Mouse (Mus musculus) urinary bladder, postnatal 25 days (tissue): ENCODE data around the gene Prickle2.

Source experiments
- DNase-seq: peaks from one replicate; pipeline ENCODE4 v3.0.0; 2022; ENCODE audit warnings: low spot score

Gene Prickle2

DNA sequence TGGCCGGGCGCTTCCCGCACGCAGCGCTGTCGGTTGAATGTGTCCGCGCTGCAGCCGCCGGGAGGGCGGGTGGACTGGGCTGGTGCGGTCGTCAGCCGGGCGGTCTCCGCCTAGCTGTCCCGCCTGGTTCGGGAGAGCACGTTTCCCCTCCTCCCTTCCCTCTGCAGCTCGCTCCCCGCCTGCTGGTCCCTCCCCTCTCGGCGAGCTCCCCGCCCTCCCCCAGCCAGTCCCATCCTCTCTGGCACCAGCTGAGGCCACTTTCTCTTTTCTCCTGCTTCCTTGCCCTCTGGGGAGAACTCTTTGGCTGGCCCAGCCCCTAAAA is at the start of gene Prickle2:
Gene Prickle2 (minus strand): TSS at position 11 of the 322 bp plus-strand sequence.
- DNase-seq = peak; percentile 33

GRCm38 (mm10) chr6:92752737-92753136 is 46.8 kb upstream of the Prickle2 start:
- DNase-seq = no peak

GRCm38 (mm10) chr6:92749420-92749819 is 43.5 kb upstream of the Prickle2 start:
- no peak for DNase-seq

- peak; percentile 29 for DNase-seq
These were observed 37.6 kb upstream of the Prickle2 start for GRCm38 (mm10) chr6:92743605-92744004.

DNA sequence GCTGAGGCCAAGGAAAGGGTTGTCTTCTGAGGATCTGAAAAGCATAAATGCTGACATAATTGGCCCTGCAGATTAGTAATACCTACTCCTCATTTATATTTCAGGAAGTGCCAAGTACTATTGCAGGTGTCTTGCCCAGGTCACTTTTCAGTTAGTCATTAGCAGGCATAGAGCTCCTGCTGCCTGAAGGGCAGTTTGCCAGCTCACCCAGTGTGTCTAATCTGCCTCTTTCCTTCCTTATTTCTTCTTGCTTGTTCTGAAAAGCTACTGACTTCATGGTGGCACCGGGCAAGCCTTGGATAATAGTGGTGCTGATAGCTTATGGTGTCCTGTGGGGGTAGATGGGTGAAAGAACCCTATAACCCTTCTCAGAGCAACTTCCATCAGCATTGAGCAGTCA is 31.2 kb upstream of the Prickle2 start:
- no peak for DNase-seq

- no peak for DNase-seq
These were observed 27.7 kb upstream of the Prickle2 start for GRCm38 (mm10) chr6:92733651-92734050.

GRCm38 (mm10) chr6:92728514-92728913 is 22.6 kb upstream of the Prickle2 start:
- DNase-seq = no peak

- peak; percentile 85 for DNase-seq
These were observed 22.1 kb upstream of the Prickle2 start for GRCm38 (mm10) chr6:92728084-92728483.

GRCm38 (mm10) chr6:92727351-92727986 is 21.5 kb upstream of the Prickle2 start:
- DNase-seq = no peak

DNA sequence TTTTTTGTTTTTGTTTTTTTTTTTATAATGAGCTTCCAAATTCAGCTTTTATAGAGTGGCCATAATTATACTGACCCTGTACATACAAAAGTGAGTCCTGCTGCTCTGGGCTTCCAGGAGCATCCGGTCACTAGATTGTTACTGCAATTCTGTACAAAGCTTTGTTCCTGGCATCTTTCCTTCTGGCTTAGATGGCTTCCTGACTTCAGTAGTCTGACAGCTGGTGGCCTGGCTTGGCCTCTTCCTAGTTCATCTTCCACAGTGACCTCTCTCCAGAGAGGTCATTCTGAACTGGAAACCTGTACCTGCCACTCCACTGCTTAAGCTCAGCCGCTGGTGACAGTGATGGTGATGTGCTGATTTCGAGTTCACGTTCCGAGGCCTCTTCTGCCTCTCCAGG is 20.2 kb upstream of the Prickle2 start:
- no peak for DNase-seq

DNA sequence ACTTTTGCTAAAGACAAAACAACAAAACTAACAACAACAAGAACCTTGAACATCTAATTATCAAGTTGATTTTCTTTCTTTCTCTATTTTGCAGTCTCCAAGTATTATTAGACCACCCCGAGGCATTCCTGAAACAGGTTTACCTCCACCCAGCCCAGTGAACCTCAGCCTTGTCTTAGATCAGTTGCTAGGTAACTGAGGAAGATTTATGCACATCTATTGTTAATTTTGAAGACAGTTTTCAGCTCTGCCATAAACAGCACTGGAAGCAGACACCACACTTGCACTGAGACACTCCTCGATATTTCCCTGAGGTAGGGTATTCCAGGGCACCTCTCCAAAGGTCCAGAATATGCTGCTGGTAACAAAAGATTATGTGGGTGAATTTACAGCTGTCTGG is 18.4 kb upstream of the Prickle2 start:
- DNase-seq = no peak

DNA sequence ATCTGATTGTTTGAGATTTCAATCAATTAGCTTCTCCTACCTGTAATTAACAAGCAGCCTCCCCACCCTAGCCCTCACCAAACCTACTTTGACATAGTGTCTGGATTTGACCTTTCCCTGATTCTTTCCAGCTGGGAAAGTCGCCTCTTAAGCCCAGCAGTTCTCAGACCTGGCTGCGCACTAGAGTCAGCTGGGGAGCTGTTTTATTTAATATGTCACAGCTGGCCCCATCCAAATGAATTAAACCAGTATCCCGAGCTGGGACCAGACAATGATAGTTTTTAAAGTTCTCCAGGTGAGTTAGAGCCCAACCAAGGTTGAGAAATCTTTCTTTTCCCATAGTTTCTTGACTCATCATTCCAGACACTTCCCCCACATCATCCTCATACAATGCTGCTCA is 9.9 kb upstream of the Prickle2 start:
- no peak for DNase-seq

- DNase-seq = no peak
These were observed 8.8 kb upstream of the Prickle2 start for GRCm38 (mm10) chr6:92714748-92715147.

- no peak for DNase-seq
These were observed 2.2 kb upstream of the Prickle2 start for GRCm38 (mm10) chr6:92708137-92708536.

DNA sequence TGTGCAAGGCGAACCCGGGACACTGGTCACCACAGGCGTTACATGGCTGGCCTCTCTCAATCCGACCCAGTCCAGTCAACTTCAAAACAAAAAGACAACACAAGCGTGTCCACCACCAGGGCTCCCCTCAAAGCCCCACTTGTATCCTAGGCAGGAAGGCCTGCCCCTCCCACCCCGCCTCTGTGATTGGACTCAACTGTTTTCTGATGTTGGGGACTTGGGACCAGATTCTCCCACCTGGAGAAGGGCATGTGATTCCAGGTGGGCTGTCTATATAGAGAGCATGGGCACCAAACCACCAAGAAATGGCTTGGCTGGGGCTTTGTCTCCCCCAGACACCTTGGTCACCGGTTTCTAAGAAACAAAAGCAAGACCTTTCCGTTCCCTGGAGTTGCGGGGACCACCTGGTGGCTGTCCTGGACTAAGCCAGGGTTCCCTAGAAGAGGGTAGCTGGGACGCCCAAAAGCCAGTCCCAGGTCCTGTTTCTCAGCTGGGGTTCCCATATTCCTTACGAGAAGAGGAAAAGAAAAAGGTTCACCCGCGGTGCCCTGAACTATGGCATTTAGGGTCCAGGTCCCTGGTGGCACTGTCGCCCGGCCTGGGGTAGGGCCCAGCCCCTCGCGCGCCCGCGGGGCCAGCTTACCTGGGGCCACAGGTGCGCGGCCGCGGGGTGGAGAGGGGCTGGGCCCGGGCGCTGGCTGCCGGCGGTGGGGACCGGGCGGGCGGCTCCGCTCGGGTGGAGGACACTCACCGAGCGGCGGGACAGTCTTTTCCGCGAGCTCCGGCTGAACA is 406 bp downstream of the Prickle2 start:
- no peak for DNase-seq

DNA sequence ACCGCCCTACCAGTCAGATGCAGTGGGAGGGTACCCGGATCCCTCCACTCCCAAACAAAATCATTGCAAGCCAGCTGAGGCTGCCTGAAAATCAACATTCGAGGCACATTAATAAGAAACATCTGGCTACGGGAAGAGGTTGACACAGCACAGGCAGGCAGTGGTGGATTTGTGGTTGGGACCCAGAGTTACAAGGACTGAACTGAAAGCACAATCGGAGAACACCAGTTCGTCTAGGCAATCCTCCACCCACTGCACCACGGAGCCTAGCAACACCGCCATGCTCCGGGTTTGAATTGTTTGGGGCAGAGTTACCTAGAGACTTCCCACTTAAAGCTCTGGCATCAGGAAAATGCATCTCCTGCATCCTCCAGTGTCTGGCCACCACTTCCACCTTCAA is 1.1 kb downstream of the Prickle2 start:
- no peak for DNase-seq

DNA sequence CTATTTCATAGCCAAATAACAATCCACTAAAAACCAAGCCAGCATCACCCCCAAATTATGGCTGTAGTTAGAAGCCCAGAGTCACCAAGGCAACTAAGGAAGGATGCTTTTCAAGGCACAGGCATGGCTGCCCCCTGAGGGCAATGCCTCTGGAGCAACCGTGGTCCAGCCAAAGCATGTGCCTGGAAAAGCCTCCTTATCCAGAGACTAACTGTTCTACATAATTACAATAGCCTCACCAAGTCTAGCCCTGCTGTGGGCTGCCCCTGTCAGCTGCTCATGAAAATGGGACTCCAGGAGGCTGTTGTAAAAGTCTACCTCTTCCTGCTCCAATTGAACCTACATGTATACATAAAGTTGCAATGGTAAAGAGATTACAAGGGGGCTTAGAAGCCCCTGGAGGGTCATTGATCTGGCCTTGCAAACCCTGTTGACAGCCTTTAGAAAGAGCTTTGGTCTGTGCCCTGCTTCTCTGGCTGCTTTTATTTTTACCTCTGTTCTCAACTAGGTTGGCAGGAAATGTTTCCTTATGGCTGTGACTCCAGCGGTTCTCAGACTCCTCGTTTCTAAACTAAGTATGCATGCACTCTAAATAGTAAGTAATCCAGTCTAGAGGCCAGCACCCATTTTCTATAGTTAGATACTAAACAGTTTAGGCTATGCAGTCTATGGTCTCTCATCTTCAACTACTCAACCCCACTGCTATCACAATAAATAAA is 6.3 kb downstream of the Prickle2 start:
- DNase-seq = no peak

GRCm38 (mm10) chr6:92697807-92698206 is 8.1 kb downstream of the Prickle2 start:
- DNase-seq = no peak

GRCm38 (mm10) chr6:92687317-92687716 is 18.6 kb downstream of the Prickle2 start:
- no peak for DNase-seq

DNA sequence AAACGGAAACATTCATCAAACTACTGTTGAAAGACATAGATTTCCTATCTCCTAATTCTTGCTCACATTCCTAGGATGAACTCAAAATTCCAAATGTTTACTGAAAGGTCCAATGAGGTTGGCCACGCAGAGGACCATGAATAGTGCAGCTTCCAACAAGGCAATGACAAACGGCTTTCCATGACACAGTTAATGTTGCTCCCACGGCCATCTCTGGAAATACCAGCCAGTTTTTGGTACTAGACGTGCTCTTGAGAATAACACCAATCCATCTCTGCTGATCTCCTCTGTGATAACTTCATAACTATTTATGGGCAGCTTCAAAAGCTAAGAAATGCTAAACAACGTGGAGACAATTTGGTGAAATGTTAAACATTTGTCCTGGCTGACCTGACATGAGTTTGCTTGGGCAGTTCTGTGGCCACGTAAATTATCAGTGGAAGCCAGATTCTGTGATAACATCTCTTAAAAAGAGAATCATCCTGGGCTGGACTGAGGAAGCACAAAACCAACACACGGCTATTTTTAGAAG is 31.5 kb downstream of the Prickle2 start:
- DNase-seq = no peak

DNA sequence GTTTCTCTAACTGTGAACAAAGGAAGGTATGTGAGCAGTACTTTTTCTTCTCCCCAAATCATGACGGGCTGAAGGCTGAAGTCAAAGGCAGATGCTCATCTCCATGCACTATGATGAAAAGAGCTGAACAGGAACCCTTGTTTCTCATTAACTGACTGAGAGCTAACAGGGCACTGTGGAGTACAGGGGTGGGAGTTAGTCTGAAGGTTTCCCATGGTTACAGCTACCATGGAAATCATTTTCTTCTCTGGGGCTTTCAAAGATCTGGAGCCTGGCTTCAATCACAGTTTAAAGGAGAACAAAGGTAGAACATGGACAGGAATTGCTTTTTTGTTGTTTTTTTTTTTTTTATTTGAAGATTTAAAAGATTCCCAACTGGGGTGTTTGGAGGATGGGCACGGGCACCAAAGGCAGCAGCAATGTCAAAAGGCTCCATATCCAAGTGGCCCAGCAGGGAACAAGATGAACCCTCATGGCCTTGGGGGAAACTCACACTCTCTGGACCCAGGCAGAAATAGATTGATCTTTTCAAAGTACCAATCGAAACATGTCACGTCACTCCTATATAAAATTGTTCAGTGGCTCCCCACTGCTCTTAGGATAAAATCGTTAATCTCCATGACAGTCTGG is 35.3 kb downstream of the Prickle2 start:
- DNase-seq = no peak

- no peak for DNase-seq
These were observed 36.3 kb downstream of the Prickle2 start for GRCm38 (mm10) chr6:92669623-92670022.
